Mouse (Mus musculus) brain, embryonic 14.5 days (tissue): Measurements from ENCODE around the gene Zc3h15. TPM values are rescaled to one million over a fixed set of nuclear protein-coding genes. Genes with fewer than 3 reads are reported as not detected.

Experiments
- DNase-seq: peaks from one replicate; pipeline ENCODE4 v3.0.0-alpha.2; 2011; ENCODE audit warnings: low read depth
- CTCF ChIP-seq: fragments of 200-500 bp; IDR thresholded peaks from 2 replicates; pipeline ENCODE4 v1.5.1; 2012; ENCODE audit warnings: inconsistent platforms, mild to moderate bottlenecking, moderate library complexity, borderline replicate concordance; ENCODE audit not compliant: insufficient read depth, insufficient read length; ENCODE audit errors: extremely low read depth
- POLR2A ChIP-seq: fragments of 200-500 bp; IDR thresholded peaks from 2 replicates; pipeline ENCODE4 v1.6.1; 2012; ENCODE audit warnings: mild to moderate bottlenecking, inconsistent platforms, borderline replicate concordance; ENCODE audit not compliant: poor library complexity, insufficient read depth, insufficient read length, severe bottlenecking; ENCODE audit errors: extremely low read depth
- polyA plus RNA-seq: library from polyadenylated mRNA; depleted of rRNA; stranded (reverse); fragments of >200 nt; gene quantifications from 2 replicates; pipeline ENCODE4 v1.2.3, GENCODE M21; 2012

Gene Zc3h15
- polyA plus RNA-seq, 1 experiment = 129 TPM

DNA sequence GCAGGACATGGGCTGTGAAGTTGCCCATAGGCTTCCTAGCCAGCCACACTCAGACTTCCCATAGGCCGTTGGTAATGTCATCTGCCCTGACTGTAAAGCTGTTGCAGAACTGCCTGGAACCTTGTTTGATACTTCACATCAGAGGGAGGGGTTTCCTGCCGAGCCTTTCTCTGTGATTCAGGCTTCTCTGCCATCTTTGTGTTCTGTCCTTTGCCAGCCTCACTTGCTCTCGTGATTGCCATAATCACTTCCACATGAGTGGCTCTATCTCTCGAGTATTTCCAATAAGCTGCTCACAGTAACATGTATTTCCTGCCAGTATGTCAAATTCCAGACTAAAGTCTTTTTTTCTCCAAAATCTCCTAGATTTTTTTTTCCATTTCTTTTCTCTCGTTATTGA, 31.4 kb downstream of the Zc3h15 start:
- DNase-seq = peak; percentile 44
- no peak for TF ChIP-seq CTCF
- no peak for TF ChIP-seq POLR2A

- no peak for DNase-seq
- TF ChIP-seq POLR2A (no peak), CTCF (no peak)
Measured at GRCm38 (mm10) chr2:83676226-83676870, 32.1 kb downstream of the Zc3h15 start.

DNA sequence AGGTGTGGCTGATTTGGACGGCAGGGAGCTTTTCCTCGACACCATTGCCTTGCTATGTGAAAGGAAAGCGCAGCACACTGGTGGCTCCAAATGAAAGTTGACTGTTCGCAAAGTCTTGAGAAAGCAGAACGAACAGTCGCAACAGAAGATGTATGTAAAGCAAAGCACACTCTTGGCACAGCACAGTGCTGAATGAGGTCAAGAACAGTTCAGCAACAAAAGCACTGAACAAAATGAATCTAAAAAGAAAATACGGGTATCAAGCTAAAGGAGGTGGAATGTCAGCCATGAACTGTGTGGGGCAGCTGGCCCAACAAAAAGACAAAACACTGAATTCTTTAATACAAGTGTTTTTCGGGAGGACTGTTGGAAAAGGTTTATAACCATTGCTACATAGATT, 37.1 kb downstream of the Zc3h15 start:
- TF ChIP-seq CTCF = no peak
- TF ChIP-seq POLR2A = no peak
- DNase-seq = no peak

GRCm38 (mm10) chr2:83681785-83682184, 37.5 kb downstream of the Zc3h15 start:
- DNase-seq = no peak
- no peak for TF ChIP-seq POLR2A
- no peak for TF ChIP-seq CTCF

GRCm38 (mm10) chr2:83682282-83682681, 38.0 kb downstream of the Zc3h15 start:
- no peak for TF ChIP-seq CTCF
- TF ChIP-seq POLR2A = no peak
- no peak for DNase-seq

GRCm38 (mm10) chr2:83683731-83684519, 39.7 kb downstream of the Zc3h15 start:
- TF ChIP-seq CTCF (no peak), POLR2A (no peak)
- DNase-seq = no peak

GRCm38 (mm10) chr2:83684691-83685090, 40.5 kb downstream of the Zc3h15 start:
- DNase-seq = no peak
- TF ChIP-seq CTCF (no peak), POLR2A (no peak)

- DNase-seq = no peak
- TF ChIP-seq CTCF (no peak), POLR2A (no peak)
Measured at GRCm38 (mm10) chr2:83690372-83690771, 46.1 kb downstream of the Zc3h15 start.

DNA sequence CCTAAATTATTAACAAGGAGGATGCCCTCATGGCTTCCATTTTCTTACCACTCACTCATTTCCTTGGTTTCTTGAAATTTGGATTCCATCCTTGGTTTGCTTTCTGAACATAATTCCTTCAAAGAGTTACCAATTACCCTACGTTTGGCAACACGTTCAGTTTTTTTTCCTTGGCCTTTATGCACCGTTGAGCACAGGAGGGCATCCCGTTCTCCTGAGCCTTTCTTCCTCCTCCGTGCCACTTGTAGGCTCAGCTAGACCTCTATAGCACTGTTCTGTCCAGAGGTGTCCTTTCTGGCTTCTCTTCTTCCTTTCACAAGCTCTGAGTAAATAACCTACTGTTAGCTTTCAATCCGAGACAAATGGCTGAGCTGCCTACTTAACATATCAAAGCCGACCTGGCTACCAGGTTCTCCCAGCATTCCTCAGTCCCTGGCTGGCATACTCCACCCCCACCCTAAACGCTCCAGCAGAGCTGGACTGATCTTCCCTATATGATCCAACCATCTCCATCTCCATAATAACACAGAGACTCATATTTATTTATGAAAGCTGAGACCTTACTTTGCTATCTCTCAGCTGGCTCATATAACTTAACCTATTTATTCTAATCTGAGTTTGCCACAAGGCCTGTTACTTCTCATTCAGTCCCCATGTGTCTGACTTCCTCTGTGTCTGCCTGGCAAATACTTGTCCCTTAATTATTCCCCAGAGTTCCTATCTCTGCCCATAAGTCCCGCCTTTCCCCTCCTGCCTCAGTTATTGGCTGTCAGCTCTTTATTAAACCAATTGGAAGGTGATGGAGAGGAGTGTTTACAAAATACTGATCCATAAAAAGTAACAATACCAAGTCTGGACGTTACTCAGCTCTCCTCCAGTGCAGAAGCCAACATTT, 48.7 kb downstream of the Zc3h15 start:
- peak; percentile 63 for DNase-seq
- TF ChIP-seq POLR2A = no peak
- no peak for TF ChIP-seq CTCF

GRCm38 (mm10) chr2:83694061-83694460, 49.8 kb downstream of the Zc3h15 start:
- TF ChIP-seq POLR2A = no peak
- no peak for TF ChIP-seq CTCF

More at GRCm38 (mm10) chr2:83694061-83694460, 49.8 kb downstream of the Zc3h15 start:
- no peak for DNase-seq
